Mouse (Mus musculus): ENCODE measurements around the gene Dhx35.

Gene Dhx35

GRCm38 (mm10) chr2:158803575-158803974 is 9.0 kb downstream of the Dhx35 start:
- DNase-seq (ENCODE audit: low spot score), result no peak

GRCm38 (mm10) chr2:158815686-158816085 is 21.1 kb downstream of the Dhx35 start:
- no peak for DNase-seq (ENCODE audit: low spot score)

- DNase-seq (ENCODE audit: low spot score), result no peak
Observed at GRCm38 (mm10) chr2:158816239-158816638, 21.6 kb downstream of the Dhx35 start.

GRCm38 (mm10) chr2:158817708-158818107 is 23.1 kb downstream of the Dhx35 start:
- DNase-seq (ENCODE audit: low spot score), result no peak

- DNase-seq (ENCODE audit: low spot score), result no peak
Observed at GRCm38 (mm10) chr2:158828124-158828523, 33.5 kb downstream of the Dhx35 start.

GRCm38 (mm10) chr2:158829746-158830145 is 35.1 kb downstream of the Dhx35 start:
- no peak for DNase-seq (ENCODE audit: low spot score)

- no peak for DNase-seq (ENCODE audit: low spot score)
Observed at GRCm38 (mm10) chr2:158833221-158833620, 38.6 kb downstream of the Dhx35 start.

GRCm38 (mm10) chr2:158833645-158834044 is 39.0 kb downstream of the Dhx35 start:
- no peak for DNase-seq (ENCODE audit: low spot score)

- no peak for DNase-seq (ENCODE audit: low spot score)
Observed at GRCm38 (mm10) chr2:158843287-158843686, 48.7 kb downstream of the Dhx35 start.

- no peak for DNase-seq (ENCODE audit: low spot score)
Observed at GRCm38 (mm10) chr2:158845031-158845430, 50.4 kb downstream of the Dhx35 start.

GRCm38 (mm10) chr2:158846208-158846607 is 51.6 kb downstream of the Dhx35 start:
- no peak for DNase-seq (ENCODE audit: low spot score)

GRCm38 (mm10) chr2:158847991-158848390 is 53.4 kb downstream of the Dhx35 start:
- DNase-seq (ENCODE audit: low spot score), result no peak

- DNase-seq (ENCODE audit: low spot score), result no peak
Observed at GRCm38 (mm10) chr2:158849416-158849815, 54.8 kb downstream of the Dhx35 start.

GRCm38 (mm10) chr2:158852579-158852978 is 58.0 kb downstream of the Dhx35 start:
- DNase-seq (ENCODE audit: low spot score), result peak; percentile 66

- no peak for DNase-seq (ENCODE audit: low spot score)
Observed at GRCm38 (mm10) chr2:158856896-158857499, 62.4 kb downstream of the Dhx35 start.

- no peak for DNase-seq (ENCODE audit: low spot score)
Observed at GRCm38 (mm10) chr2:158857579-158857978, 63.0 kb downstream of the Dhx35 start.

- DNase-seq (ENCODE audit: low spot score), result no peak
Observed at GRCm38 (mm10) chr2:158861115-158861514, 66.5 kb downstream of the Dhx35 start.

- peak; percentile 93 for DNase-seq (ENCODE audit: low spot score)
Observed at GRCm38 (mm10) chr2:158863341-158864125, 68.9 kb downstream of the Dhx35 start.

- DNase-seq (ENCODE audit: low spot score), result no peak
Observed at GRCm38 (mm10) chr2:158864126-158864458, 69.5 kb downstream of the Dhx35 start.

- peak; percentile 84 for DNase-seq (ENCODE audit: low spot score)
Observed at GRCm38 (mm10) chr2:158865358-158865757, 70.8 kb downstream of the Dhx35 start.

- DNase-seq (ENCODE audit: low spot score), result peak; percentile 54
Observed at GRCm38 (mm10) chr2:158886571-158886970, 92.0 kb downstream of the Dhx35 start.

- no peak for DNase-seq (ENCODE audit: low spot score)
Observed at GRCm38 (mm10) chr2:158888531-158888930, 93.9 kb downstream of the Dhx35 start.

GRCm38 (mm10) chr2:158889201-158889600 is 94.6 kb downstream of the Dhx35 start:
- DNase-seq (ENCODE audit: low spot score), result no peak

GRCm38 (mm10) chr2:158891319-158891718 is 96.7 kb downstream of the Dhx35 start:
- DNase-seq (ENCODE audit: low spot score), result no peak

Measured in embryo, embryonic 10 days (tissue).